Mouse (Mus musculus) forebrain, embryonic 13.5 days (tissue): Measurements from ENCODE around the gene Ptger1. TPM values are rescaled to one million over a fixed set of nuclear protein-coding genes. Genes with fewer than 3 reads are reported as not detected.
A peak's percentile ranks its signal among the peaks of the same experiment; 100 is the strongest.

Source experiments
- ATAC-seq: fragments of 200-750 bp; cut with Nextera tagmentation; 2 replicates; pipeline ENCODE4 v1.8.0; 2017
- H3K27ac ChIP-seq: fragments of 300-500 bp; sonication (generic); 2 replicates; pipeline ENCODE4 v1.5.1; 2015; ENCODE audit warnings: inconsistent platforms, mild to moderate bottlenecking, moderate library complexity
- H3K27me3 ChIP-seq: fragments of 300-500 bp; sonication (generic); 2 replicates; pipeline ENCODE4 v1.6.1; 2015; ENCODE audit warnings: mild to moderate bottlenecking, inconsistent platforms
- H3K36me3 ChIP-seq: fragments of 300-500 bp; sonication (generic); 2 replicates; pipeline ENCODE4 v1.6.1; 2015; ENCODE audit warnings: mild to moderate bottlenecking, inconsistent platforms; ENCODE audit not compliant: poor library complexity, severe bottlenecking
- H3K4me1 ChIP-seq: fragments of 300-500 bp; sonication (generic); 2 replicates; pipeline ENCODE4 v1.6.1; 2015; ENCODE audit warnings: inconsistent platforms
- H3K4me2 ChIP-seq: fragments of 300-500 bp; sonication (generic); 2 replicates; pipeline ENCODE4 v1.6.1; 2015; ENCODE audit warnings: inconsistent platforms, mild to moderate bottlenecking, moderate library complexity
- H3K4me3 ChIP-seq: fragments of 300-500 bp; sonication (generic); 2 replicates; pipeline ENCODE4 v1.5.1; 2015; ENCODE audit warnings: mild to moderate bottlenecking, inconsistent platforms
- H3K9ac ChIP-seq: fragments of 300-500 bp; sonication (generic); 2 replicates; pipeline ENCODE4 v1.6.1; 2015; ENCODE audit warnings: mild to moderate bottlenecking, inconsistent platforms
- H3K9me3 ChIP-seq: fragments of 300-500 bp; sonication (generic); replicated peaks from 2 replicates; pipeline ENCODE4 v1.6.1; 2016; ENCODE audit warnings: inconsistent platforms
- WGBS: fragments of 180-500 bp; shearing (Covaris S2); methylation state at CpG from one replicate; pipeline ENCODE4 v1.1.7; 2015; 5-methylcytosine and 5-hydroxymethylcytosine counted together
- polyA plus RNA-seq: library from polyadenylated mRNA; unstranded; fragments of >200 nt; fragmentation: Nextera tagmentation; extraction: Ambion mirVana; gene quantifications from 2 replicates; pipeline ENCODE4 v1.2.1, GENCODE M21; 2015

Gene Ptger1
- polyA plus RNA-seq, 1 experiment from 2014 or later: 0.67 TPM

GRCm38 (mm10) chr8:83639649-83640048, 26.8 kb upstream of the Ptger1 start:
- Histone ChIP-seq H3K27ac (no peak overlapping the region), H3K36me3 (no peaks in the 10 kb centered on the region), H3K4me2 (no peak overlapping the region), H3K27me3 (peaks cover 3% of the 10 kb centered on the region; the same call in 1 of the 2 replicates), H3K9ac (no peak overlapping the region), H3K9me3 (no peaks in the 10 kb centered on the region; the same call in 1 of the 2 replicates), H3K4me1 (no peaks in the 10 kb centered on the region), H3K4me3 (no peak overlapping the region)
- ATAC-seq: no peak
- 72% methylated on average over 5 of the region's 5 CpGs for WGBS

GRCm38 (mm10) chr8:83647511-83647910, 19.0 kb upstream of the Ptger1 start:
- H3K9me3 ChIP-seq: no peaks in the 10 kb centered on the region
- ATAC-seq: no peak
- WGBS: 92% methylated on average over 11 of the region's 11 CpGs
- H3K36me3 ChIP-seq: no peaks in the 10 kb centered on the region
- H3K27ac ChIP-seq: no peak overlapping the region
- no peak overlapping the region for H3K9ac ChIP-seq
- H3K4me3 ChIP-seq: no peak overlapping the region
- H3K27me3 ChIP-seq: no peaks in the 10 kb centered on the region
- H3K4me2 ChIP-seq: no peak overlapping the region
- H3K4me1 ChIP-seq: peaks cover 5% of the 10 kb centered on the region

- Histone ChIP-seq H3K27me3 (no peaks in the 10 kb centered on the region), H3K4me1 (peaks cover 5% of the 10 kb centered on the region), H3K9me3 (no peaks in the 10 kb centered on the region), H3K36me3 (no peaks in the 10 kb centered on the region), H3K4me3 (no peak overlapping the region), H3K9ac (no peak overlapping the region), H3K4me2 (no peak overlapping the region), H3K27ac (no peak overlapping the region)
- WGBS: 87% methylated on average over 4 of the region's 4 CpGs
- ATAC-seq: no peak
Observed at GRCm38 (mm10) chr8:83648031-83648430, 18.4 kb upstream of the Ptger1 start.

GRCm38 (mm10) chr8:83649699-83650098, 16.8 kb upstream of the Ptger1 start:
- WGBS: 93% methylated on average over 6 of the region's 6 CpGs
- H3K27me3 ChIP-seq: no peaks in the 10 kb centered on the region
- H3K4me1 ChIP-seq: peaks cover 19% of the 10 kb centered on the region
- no peak for ATAC-seq
- no peak overlapping the region for H3K27ac ChIP-seq
- no peaks in the 10 kb centered on the region for H3K36me3 ChIP-seq
- no peak overlapping the region for H3K4me3 ChIP-seq
- H3K9ac ChIP-seq: no peak overlapping the region
- no peak overlapping the region for H3K4me2 ChIP-seq
- H3K9me3 ChIP-seq: no peaks in the 10 kb centered on the region

- ATAC-seq: peak; percentile 99
- WGBS: 4% methylated on average over 50 of the region's 50 CpGs
- H3K9ac ChIP-seq: peak within 1 kb of the TSS; percentile 90
Observed at GRCm38 (mm10) chr8:83652030-83652743, 14.3 kb upstream of the Ptger1 start, which contains the start of gene Gipc1. TSS of gene Gipc1 (plus strand) at chr8:83652677.

GRCm38 (mm10) chr8:83652744-83653661, 13.5 kb upstream of the Ptger1 start:
- peaks cover 13% of the 10 kb centered on the region; the same call in 1 of the 2 replicates for H3K36me3 ChIP-seq
- no peaks in the 10 kb centered on the region for H3K9me3 ChIP-seq
- 0 out of 2 replicates have a peak overlapping the region, but pooled peaks have one; percentile 7 for H3K27ac ChIP-seq
- H3K4me1 ChIP-seq: peaks cover 21% of the 10 kb centered on the region
- ATAC-seq: no peak; the same call in 1 of the 2 replicates
- H3K9ac ChIP-seq: peak overlapping the region; percentile 90
- H3K4me2 ChIP-seq: peak overlapping the region; percentile 89
- peak overlapping the region; percentile 88 for H3K4me3 ChIP-seq
- WGBS: 3% methylated on average over 46 of the region's 46 CpGs
- H3K27me3 ChIP-seq: no peaks in the 10 kb centered on the region

More at GRCm38 (mm10) chr8:83652030-83652743, 14.3 kb upstream of the Ptger1 start, which contains the start of gene Gipc1:
- Histone ChIP-seq H3K4me1 (peaks cover 21% of the 10 kb centered on the region), H3K27ac (peak within 1 kb of the TSS; percentile 88), H3K4me3 (peak within 1 kb of the TSS; percentile 88), H3K4me2 (peak within 1 kb of the TSS; percentile 89), H3K9me3 (no peaks in the 10 kb centered on the region), H3K36me3 (peaks cover 8% of the 10 kb centered on the region; the same call in 1 of the 2 replicates), H3K27me3 (no peaks in the 10 kb centered on the region)

GRCm38 (mm10) chr8:83653662-83654017, 12.8 kb upstream of the Ptger1 start:
- no peak for ATAC-seq
- no peak overlapping the region for H3K27ac ChIP-seq
- peak overlapping the region; percentile 90 for H3K9ac ChIP-seq
- H3K36me3 ChIP-seq: peaks cover 14% of the 10 kb centered on the region; the same call in 1 of the 2 replicates
- WGBS: 52% methylated on average over 10 of the region's 10 CpGs
- H3K4me3 ChIP-seq: peak overlapping the region; percentile 88
- H3K9me3 ChIP-seq: no peaks in the 10 kb centered on the region
- peaks cover 21% of the 10 kb centered on the region for H3K4me1 ChIP-seq
- peak overlapping the region; percentile 89 for H3K4me2 ChIP-seq
- H3K27me3 ChIP-seq: no peaks in the 10 kb centered on the region

- H3K4me2 ChIP-seq: no peak overlapping the region
- 94% methylated on average over 6 of the region's 6 CpGs for WGBS
- peaks cover 17% of the 10 kb centered on the region; the same call in 1 of the 2 replicates for H3K36me3 ChIP-seq
- no peaks in the 10 kb centered on the region for H3K9me3 ChIP-seq
- H3K27ac ChIP-seq: no peak overlapping the region
- no peak for ATAC-seq
- H3K27me3 ChIP-seq: no peaks in the 10 kb centered on the region
- H3K4me1 ChIP-seq: peaks cover 21% of the 10 kb centered on the region
- no peak overlapping the region for H3K4me3 ChIP-seq
- no peak overlapping the region for H3K9ac ChIP-seq
Observed at GRCm38 (mm10) chr8:83654725-83655124, 11.8 kb upstream of the Ptger1 start.

- no peak for ATAC-seq
- H3K4me3 ChIP-seq: no peak overlapping the region
Observed at GRCm38 (mm10) chr8:83656043-83656442, 10.4 kb upstream of the Ptger1 start.

GRCm38 (mm10) chr8:83656484-83657246, 9.8 kb upstream of the Ptger1 start:
- WGBS: 83% methylated on average over 13 of the region's 13 CpGs
- Histone ChIP-seq H3K27me3 (no peaks in the 10 kb centered on the region), H3K9ac (no peak overlapping the region), H3K4me1 (peaks cover 39% of the 10 kb centered on the region), H3K36me3 (peaks cover 17% of the 10 kb centered on the region; the same call in 1 of the 2 replicates), H3K4me2 (no peak overlapping the region), H3K4me3 (no peak overlapping the region), H3K27ac (no peak overlapping the region), H3K9me3 (no peaks in the 10 kb centered on the region)
- ATAC-seq: no peak

More at GRCm38 (mm10) chr8:83656043-83656442, 10.4 kb upstream of the Ptger1 start:
- Histone ChIP-seq H3K9ac (no peak overlapping the region), H3K4me2 (no peak overlapping the region), H3K9me3 (no peaks in the 10 kb centered on the region), H3K4me1 (peaks cover 34% of the 10 kb centered on the region), H3K27ac (no peak overlapping the region), H3K36me3 (peaks cover 17% of the 10 kb centered on the region; the same call in 1 of the 2 replicates), H3K27me3 (no peaks in the 10 kb centered on the region)
- WGBS: 96% methylated on average over 9 of the region's 9 CpGs

- 11% methylated on average over 8 of the region's 8 CpGs for WGBS
- Histone ChIP-seq H3K27me3 (no peaks in the 10 kb centered on the region), H3K36me3 (peaks cover 27% of the 10 kb centered on the region), H3K4me2 (peak overlapping the region; percentile 41), H3K4me1 (peaks cover 31% of the 10 kb centered on the region), H3K9me3 (no peaks in the 10 kb centered on the region), H3K9ac (peak overlapping the region; percentile 45; the same call in 1 of the 2 replicates), H3K27ac (peak overlapping the region; percentile 42; the same call in 1 of the 2 replicates), H3K4me3 (no peak overlapping the region)
- peak; percentile 41 for ATAC-seq
Observed at GRCm38 (mm10) chr8:83660545-83660944, 5.9 kb upstream of the Ptger1 start.
